Mouse (Mus musculus): ENCODE measurements around the gene Atp11a.

- TF ChIP-seq MAFK (IDR thresholded peaks at IDR 0.05; ENCODE audit: insufficient read depth, low read depth, low read length) (no peak), HCFC1 (IDR thresholded peaks at IDR 0.05; ENCODE audit: borderline replicate concordance, insufficient read depth, low read length) (no peak), ZC3H11A (IDR thresholded peaks at IDR 0.05; ENCODE audit: borderline replicate concordance, low read depth, low read length) (no peak), ZNF384 (IDR thresholded peaks at IDR 0.05; ENCODE audit: low read depth, low read length) (no peak)
Measured at GRCm38 (mm10) chr8:12907730-12908129, 150.9 kb downstream of the Atp11a start.
